17 mouse cellular contexts compared by ENCODE assay signal in the genomic region with DNA sequence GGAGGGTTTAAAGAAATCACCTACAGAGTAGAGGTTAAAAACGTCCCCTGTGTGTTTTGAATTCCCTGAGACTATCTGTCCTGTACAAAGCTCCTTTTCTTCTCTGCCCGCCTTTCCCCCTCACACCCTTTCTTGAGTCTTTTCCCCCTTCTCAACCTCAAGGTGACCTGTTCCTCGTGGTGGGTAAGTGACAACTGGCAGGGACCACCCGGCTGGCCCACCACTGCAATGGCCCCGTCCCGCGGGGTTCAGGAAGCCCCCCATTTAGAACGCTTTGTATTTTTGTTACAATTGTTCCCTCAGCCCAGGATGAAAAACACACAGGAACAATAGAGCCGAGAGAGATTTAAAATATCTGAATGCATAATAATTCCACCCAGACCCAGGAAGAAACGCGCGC.
DNase-seq lines count a peak whose midpoint lies in the region; ATAC-seq and TF ChIP-seq lines count a peak whose summit lies in the region.
"Had no signal": no experiment of that assay in that cellular context is flagged by ENCODE, and none has a peak within 500 bp of the region (broad histone marks: within the 10 kb centered on the region; RNA-seq: fewer than 3 reads in every experiment).

No protein-coding gene starts in this region.

- no peak overlapping the region for H3K4me3 ChIP-seq in embryonic facial prominence, embryonic 10.5 days
- H3K4me3 ChIP-seq in forebrain, postnatal 0 days (ENCODE audit: low read depth, low read length) = peak overlapping the region; percentile 19; the same call in 1 of the 2 replicates
- no peak overlapping the region for H3K4me3 ChIP-seq in midbrain, embryonic 12.5 days
- H3K4me3 ChIP-seq: gastrocnemius, adult 2 months; heart, adult 2 months; stomach, embryonic 15.5 days had no signal

- H3K4me1 ChIP-seq in embryonic facial prominence, embryonic 10.5 days = peaks cover 7% of the 10 kb centered on the region; the same call in 1 of the 2 replicates
- 0 out of 2 replicates have a peak, but pooled peaks cover 5% of the 10 kb centered on the region for H3K4me1 ChIP-seq in forebrain, postnatal 0 days (ENCODE audit: insufficient read depth)
- H3K4me1 ChIP-seq in midbrain, embryonic 12.5 days = peaks cover 17% of the 10 kb centered on the region
- H3K4me1 ChIP-seq: stomach, embryonic 15.5 days had no signal

- no peak for TF ChIP-seq CTCF in forebrain, postnatal 0 days (IDR thresholded peaks at IDR 0.05; ENCODE audit: low read depth)

- H3K9ac ChIP-seq in forebrain, postnatal 0 days = peak overlapping the region; percentile 47
- 0 out of 2 replicates have a peak overlapping the region, but pooled peaks have one; percentile 28 for H3K9ac ChIP-seq in midbrain, embryonic 12.5 days (replicated peaks)
- H3K9ac ChIP-seq: stomach, embryonic 15.5 days had no signal

- ATAC-seq in forebrain, postnatal 0 days = peak; percentile 45; the same call in 1 of the 2 replicates
- peak; percentile 52 for ATAC-seq in midbrain, embryonic 12.5 days (ENCODE audit: low FRiP score, low read depth)
- ATAC-seq in megakaryocyte-erythroid progenitor cell, adult 5-6 weeks (replicated peaks; ENCODE audit: low FRiP score, low TSS enrichment, poor library complexity, severe bottlenecking) = no peak
- ATAC-seq in erythroid progenitor cell, adult 5-6 weeks (replicated peaks; ENCODE audit: low FRiP score, poor library complexity, severe bottlenecking) = no peak

- 58% methylated on average over 12 of the region's 12 CpGs for WGBS in embryonic facial prominence, embryonic 10.5 days
- 14% methylated on average over 12 of the region's 12 CpGs for WGBS in forebrain, postnatal 0 days
- 22% methylated on average over 12 of the region's 12 CpGs for WGBS in midbrain, embryonic 12.5 days

- H3K4me2 ChIP-seq in forebrain, postnatal 0 days (ENCODE audit: low read depth) = peak overlapping the region; percentile 48
- peak overlapping the region; percentile 38 for H3K4me2 ChIP-seq in midbrain, embryonic 12.5 days (replicated peaks)
- H3K4me2 ChIP-seq: stomach, embryonic 15.5 days had no signal

- H3K9me3 ChIP-seq in embryonic facial prominence, embryonic 10.5 days = no peaks in the 10 kb centered on the region
- no peaks in the 10 kb centered on the region for H3K9me3 ChIP-seq in forebrain, postnatal 0 days (ENCODE audit: low read length)
- no peaks in the 10 kb centered on the region for H3K9me3 ChIP-seq in midbrain, embryonic 12.5 days
- H3K9me3 ChIP-seq: stomach, embryonic 15.5 days had no signal

- H3K36me3 ChIP-seq in embryonic facial prominence, embryonic 10.5 days (replicated peaks) = no peaks in the 10 kb centered on the region
- no peaks in the 10 kb centered on the region for H3K36me3 ChIP-seq in forebrain, postnatal 0 days (ENCODE audit: insufficient read depth)
- H3K36me3 ChIP-seq in midbrain, embryonic 12.5 days = no peaks in the 10 kb centered on the region
- H3K36me3 ChIP-seq: stomach, embryonic 15.5 days had no signal

- DNase-seq in embryonic facial prominence, embryonic 10.5 days (ENCODE audit: low spot score) = no peak
- peak; percentile 27 for DNase-seq in forebrain, postnatal 0 days
- DNase-seq in retina, embryonic 14.5 days (ENCODE audit: low spot score) = peak; percentile 37
- DNase-seq in adrenal gland, adult 18-20 months (ENCODE audit: low spot score in 2 of 2) = no peak
- DNase-seq: cerebellum, postnatal 10 days; gastrocnemius, adult 2 months; heart, adult 2 months; heart, postnatal 36 days; kidney, adult 8-10 months; liver; lung, postnatal 10 days; right cerebral cortex, postnatal 14 days; thymus, postnatal 36 days had no signal

- H3K27me3 ChIP-seq in embryonic facial prominence, embryonic 10.5 days (replicated peaks; ENCODE audit: low read depth, poor library complexity, severe bottlenecking) = no peaks in the 10 kb centered on the region
- no peaks in the 10 kb centered on the region for H3K27me3 ChIP-seq in forebrain, postnatal 0 days (ENCODE audit: insufficient read depth, low read length)
- 0 out of 2 replicates have a peak, but pooled peaks cover 5% of the 10 kb centered on the region for H3K27me3 ChIP-seq in midbrain, embryonic 12.5 days
- H3K27me3 ChIP-seq: stomach, embryonic 15.5 days had no signal

- H3K27ac ChIP-seq in embryonic facial prominence, embryonic 10.5 days (replicated peaks) = peak overlapping the region; percentile 57
- peak overlapping the region; percentile 79; the same call in 1 of the 2 replicates for H3K27ac ChIP-seq in forebrain, postnatal 0 days (ENCODE audit: low read depth, low read length)
- no peak overlapping the region for H3K27ac ChIP-seq in midbrain, embryonic 12.5 days (replicated peaks)
- H3K27ac ChIP-seq: gastrocnemius, adult 2 months; heart, adult 2 months; stomach, embryonic 15.5 days had no signal

Comparison
In these comparisons a context has a peak if more than half of its experiments do, and no peak if none do; other contexts are left out.
1. DNase-seq: peak in forebrain, postnatal 0 days (single experiment) and retina, embryonic 14.5 days (single experiment); none in embryonic facial prominence, embryonic 10.5 days (single experiment) and adrenal gland, adult 18-20 months (0 of 2).
2. ATAC-seq: peak in forebrain, postnatal 0 days (single experiment) and midbrain, embryonic 12.5 days (single experiment); none in megakaryocyte-erythroid progenitor cell, adult 5-6 weeks (single experiment) and erythroid progenitor cell, adult 5-6 weeks (single experiment).